Mouse (Mus musculus) stomach, embryonic 15.5 days (tissue): ENCODE measurements around the gene Mllt6. TPM values are rescaled to one million over a fixed set of nuclear protein-coding genes. Genes with fewer than 3 reads are reported as not detected.

Experiments used
- ATAC-seq: fragments of 200-750 bp; cut with Nextera tagmentation; 2 replicates; pipeline ENCODE4 v1.8.0; 2017; ENCODE audit warnings: low read depth, moderate number of reproducible peaks, moderate TSS enrichment; ENCODE audit not compliant: insufficient read depth, low FRiP score
- H3K27ac ChIP-seq: fragments of 300-500 bp; sonication (generic); 2 replicates; pipeline ENCODE4 v1.5.1; 2015; ENCODE audit warnings: mild to moderate bottlenecking, inconsistent platforms
- H3K27me3 ChIP-seq: fragments of 300-500 bp; sonication (generic); replicated peaks from 2 replicates; pipeline ENCODE4 v1.6.1; 2015; ENCODE audit warnings: inconsistent platforms
- H3K36me3 ChIP-seq: fragments of 300-500 bp; sonication (generic); 2 replicates; pipeline ENCODE4 v1.6.1; 2015; ENCODE audit warnings: inconsistent platforms
- H3K4me1 ChIP-seq: fragments of 300-500 bp; sonication (generic); 2 replicates; pipeline ENCODE4 v1.6.1; 2015; ENCODE audit warnings: inconsistent platforms
- H3K4me2 ChIP-seq: fragments of 300-500 bp; sonication (generic); 2 replicates; pipeline ENCODE4 v1.6.1; 2015; ENCODE audit warnings: mild to moderate bottlenecking, inconsistent platforms
- H3K4me3 ChIP-seq: fragments of 300-500 bp; sonication (generic); replicated peaks from 2 replicates; pipeline ENCODE4 v1.5.1; 2015; ENCODE audit warnings: inconsistent platforms
- H3K9ac ChIP-seq: fragments of 300-500 bp; sonication (generic); 2 replicates; pipeline ENCODE4 v1.6.1; 2015; ENCODE audit warnings: inconsistent platforms
- H3K9me3 ChIP-seq: fragments of 300-500 bp; sonication (generic); 2 replicates; pipeline ENCODE4 v1.6.1; 2016; ENCODE audit warnings: inconsistent platforms
- WGBS: fragments of 180-500 bp; shearing (Covaris S2); methylation state at CpG from one replicate; pipeline ENCODE4 v1.1.7; 2015; 5-methylcytosine and 5-hydroxymethylcytosine counted together
- polyA plus RNA-seq: library from polyadenylated mRNA; unstranded; fragments of >200 nt; fragmentation: Nextera tagmentation; extraction: Ambion mirVana; gene quantifications from 2 replicates; pipeline ENCODE4 v1.2.1, GENCODE M21; 2015

Mllt6 gene
- polyA plus RNA-seq, 1 experiment from 2014 or later = 2.2 TPM

- H3K9me3 ChIP-seq = no peaks in the 10 kb centered on the region
- H3K4me3 ChIP-seq = no peak overlapping the region
- H3K36me3 ChIP-seq = peaks cover 30% of the 10 kb centered on the region; the same call in 1 of the 2 replicates
- H3K27ac ChIP-seq = no peak overlapping the region
- ATAC-seq = no peak
- H3K4me2 ChIP-seq = no peak overlapping the region
- no peaks in the 10 kb centered on the region for H3K27me3 ChIP-seq
- H3K9ac ChIP-seq = no peak overlapping the region
- no peaks in the 10 kb centered on the region for H3K4me1 ChIP-seq
- WGBS = 81% methylated on average over 8 of the region's 8 CpGs
Observed at GRCm38 (mm10) chr11:97713896-97714295, 50.7 kb downstream of the Mllt6 start.

DNA sequence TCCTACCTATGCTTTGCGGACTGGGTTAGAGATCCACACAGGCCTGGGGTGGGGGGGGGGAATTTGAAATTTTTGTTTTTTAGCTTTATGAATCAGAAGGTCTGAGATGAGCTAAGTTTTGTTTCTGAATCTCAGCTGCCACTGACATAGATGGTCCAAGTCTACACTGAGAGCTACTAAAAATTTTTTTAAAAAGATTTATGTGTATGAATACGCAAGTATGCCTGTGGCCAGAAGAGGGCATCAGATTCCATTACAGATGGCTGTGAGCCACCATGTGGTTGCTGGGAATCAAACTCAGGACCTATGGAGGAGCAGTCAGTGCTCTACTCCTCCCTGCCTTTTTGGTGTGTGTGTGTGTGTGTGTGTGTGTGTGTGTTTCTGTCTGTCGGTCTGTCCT is 51.1 kb downstream of the Mllt6 start:
- H3K4me3 ChIP-seq = no peak overlapping the region
- no peak overlapping the region for H3K4me2 ChIP-seq
- WGBS = 85% methylated on average over 3 of the region's 3 CpGs
- ATAC-seq = no peak
- no peaks in the 10 kb centered on the region for H3K9me3 ChIP-seq
- no peak overlapping the region for H3K27ac ChIP-seq
- H3K36me3 ChIP-seq = peaks cover 30% of the 10 kb centered on the region
- no peaks in the 10 kb centered on the region for H3K4me1 ChIP-seq
- H3K27me3 ChIP-seq = no peaks in the 10 kb centered on the region
- H3K9ac ChIP-seq = no peak overlapping the region

- no peak for ATAC-seq
- Histone ChIP-seq H3K4me2 (no peak overlapping the region), H3K27ac (no peak overlapping the region), H3K27me3 (no peaks in the 10 kb centered on the region), H3K9me3 (no peaks in the 10 kb centered on the region), H3K4me3 (no peak overlapping the region), H3K36me3 (peaks cover 36% of the 10 kb centered on the region), H3K4me1 (no peaks in the 10 kb centered on the region), H3K9ac (no peak overlapping the region)
- 87% methylated on average over 14 of the region's 14 CpGs for WGBS
Observed at GRCm38 (mm10) chr11:97714784-97715760, 51.9 kb downstream of the Mllt6 start.

GRCm38 (mm10) chr11:97716021-97716420 is 52.8 kb downstream of the Mllt6 start:
- Histone ChIP-seq H3K27ac (no peak overlapping the region), H3K4me1 (no peaks in the 10 kb centered on the region), H3K27me3 (no peaks in the 10 kb centered on the region), H3K36me3 (peaks cover 41% of the 10 kb centered on the region), H3K4me3 (no peak overlapping the region), H3K9me3 (no peaks in the 10 kb centered on the region), H3K9ac (no peak overlapping the region), H3K4me2 (no peak overlapping the region)
- WGBS = 85% methylated on average over 8 of the region's 8 CpGs
- no peak for ATAC-seq

DNA sequence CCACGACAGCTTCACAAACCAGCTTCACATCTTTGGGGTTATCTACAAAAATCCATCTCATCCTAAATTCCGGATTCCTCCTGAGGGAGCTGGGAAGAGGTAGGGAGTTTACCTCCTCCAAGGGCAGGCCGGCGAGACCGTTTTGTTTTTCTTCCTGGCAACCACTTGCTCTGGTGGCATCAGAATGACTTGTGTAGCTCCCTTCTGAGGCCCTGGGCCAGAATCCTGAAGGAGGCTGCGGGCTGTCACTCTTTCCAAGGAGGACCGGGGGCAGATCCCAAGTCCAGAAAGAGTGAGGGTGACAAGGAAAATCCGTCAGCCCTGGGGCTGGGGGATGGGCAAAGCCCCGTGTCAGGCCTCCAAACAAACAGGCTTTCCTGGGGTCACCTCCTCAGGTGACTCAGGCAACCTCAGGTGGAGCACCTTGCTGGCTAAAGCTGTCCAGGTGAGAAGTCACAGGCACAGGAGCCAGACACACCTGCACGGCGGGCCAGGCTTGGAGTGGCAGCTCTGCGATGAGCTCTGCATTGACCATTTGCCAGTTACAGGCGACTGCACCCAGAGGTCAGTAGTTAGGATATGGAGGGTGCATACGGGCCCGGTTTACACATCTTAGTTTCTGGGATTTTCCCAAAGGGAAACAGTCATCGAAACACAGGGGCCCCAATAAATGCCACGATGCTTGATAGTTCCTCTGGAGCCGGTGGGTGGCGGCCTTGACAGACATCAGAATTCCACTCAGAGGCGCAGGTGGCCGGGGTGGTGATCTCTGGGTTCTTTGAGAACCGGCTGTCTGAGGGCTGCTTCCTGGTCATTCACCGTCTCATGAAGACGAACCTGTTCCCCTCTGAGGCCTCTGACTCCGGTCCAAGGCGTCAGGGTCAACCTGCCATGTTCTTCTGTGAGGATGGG is 54.4 kb downstream of the Mllt6 start:
- ATAC-seq = no peak
- Histone ChIP-seq H3K27me3 (no peaks in the 10 kb centered on the region), H3K9me3 (no peaks in the 10 kb centered on the region), H3K4me1 (no peaks in the 10 kb centered on the region), H3K4me2 (no peak overlapping the region), H3K36me3 (peaks cover 49% of the 10 kb centered on the region), H3K4me3 (no peak overlapping the region), H3K9ac (no peak overlapping the region), H3K27ac (no peak overlapping the region)
- 84% methylated on average over 26 of the region's 26 CpGs for WGBS

DNA sequence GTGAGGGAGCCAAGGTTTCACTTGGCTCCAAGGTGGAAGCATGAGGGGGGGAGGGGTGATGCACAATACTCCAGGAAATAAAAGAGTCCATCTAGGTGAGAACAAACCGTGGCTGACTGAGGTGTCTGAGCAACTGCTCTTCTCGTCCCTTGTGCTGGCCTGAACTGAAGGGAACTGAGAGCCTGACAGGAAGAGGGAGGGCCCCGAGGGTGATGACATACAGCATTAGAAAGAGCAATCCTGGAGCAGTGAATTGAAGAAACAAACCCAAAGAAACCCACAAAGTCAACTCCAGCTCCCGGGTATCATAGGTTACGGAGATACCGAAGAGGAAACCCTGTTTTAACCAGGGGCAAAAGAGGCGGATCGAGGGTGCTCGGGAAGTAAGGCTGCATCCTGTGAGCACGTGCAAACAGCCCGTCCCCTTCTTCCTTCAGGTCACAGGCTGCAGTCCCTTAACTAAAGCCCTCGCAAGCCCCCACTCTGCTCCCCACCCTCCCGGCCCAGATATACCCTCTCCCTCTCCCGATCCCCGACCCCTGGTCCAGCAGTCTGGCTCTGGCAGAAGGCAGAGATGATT is 55.2 kb downstream of the Mllt6 start:
- no peak for ATAC-seq
- H3K36me3 ChIP-seq = peaks cover 49% of the 10 kb centered on the region

GRCm38 (mm10) chr11:97719041-97719440 is 55.8 kb downstream of the Mllt6 start:
- 82% methylated on average over 4 of the region's 4 CpGs for WGBS
- H3K4me2 ChIP-seq = no peak overlapping the region
- peaks cover 48% of the 10 kb centered on the region for H3K36me3 ChIP-seq
- no peaks in the 10 kb centered on the region for H3K27me3 ChIP-seq
- H3K9me3 ChIP-seq = no peaks in the 10 kb centered on the region
- no peaks in the 10 kb centered on the region for H3K4me1 ChIP-seq
- no peak for ATAC-seq
- no peak overlapping the region for H3K27ac ChIP-seq
- no peak overlapping the region for H3K9ac ChIP-seq
- H3K4me3 ChIP-seq = no peak overlapping the region

More for the DNA sequence above, 55.2 kb downstream of the Mllt6 start:
- Histone ChIP-seq H3K4me3 (no peak overlapping the region), H3K4me2 (no peak overlapping the region), H3K27ac (no peak overlapping the region), H3K9ac (no peak overlapping the region), H3K27me3 (no peaks in the 10 kb centered on the region), H3K4me1 (no peaks in the 10 kb centered on the region), H3K9me3 (no peaks in the 10 kb centered on the region)
- WGBS = 72% methylated on average over 15 of the region's 15 CpGs

- Histone ChIP-seq H3K27me3 (no peaks in the 10 kb centered on the region), H3K4me1 (no peaks in the 10 kb centered on the region), H3K27ac (no peak overlapping the region), H3K9ac (no peak overlapping the region), H3K9me3 (no peaks in the 10 kb centered on the region), H3K4me3 (no peak overlapping the region), H3K4me2 (no peak overlapping the region), H3K36me3 (peaks cover 62% of the 10 kb centered on the region)
- no peak for ATAC-seq
- WGBS = 92% methylated on average over 4 of the region's 4 CpGs
Observed at GRCm38 (mm10) chr11:97721338-97721737, 58.1 kb downstream of the Mllt6 start.

GRCm38 (mm10) chr11:97723709-97724108 is 60.5 kb downstream of the Mllt6 start:
- no peaks in the 10 kb centered on the region for H3K9me3 ChIP-seq
- H3K4me2 ChIP-seq = no peak overlapping the region
- H3K4me1 ChIP-seq = no peaks in the 10 kb centered on the region
- whole genome bisulfite sequencing = 75% methylated on average over 7 of the region's 7 CpGs
- H3K36me3 ChIP-seq = peaks cover 66% of the 10 kb centered on the region
- no peak for ATAC-seq
- H3K9ac ChIP-seq = no peak overlapping the region
- H3K4me3 ChIP-seq = no peak overlapping the region
- H3K27ac ChIP-seq = 0 out of 2 replicates have a peak overlapping the region, but pooled peaks have one; percentile 26
- H3K27me3 ChIP-seq = no peaks in the 10 kb centered on the region

GRCm38 (mm10) chr11:97728311-97728710 is 65.1 kb downstream of the Mllt6 start:
- Histone ChIP-seq H3K27ac (no peak overlapping the region), H3K4me2 (no peak overlapping the region), H3K9ac (no peak overlapping the region), H3K4me1 (no peaks in the 10 kb centered on the region), H3K9me3 (no peaks in the 10 kb centered on the region), H3K4me3 (no peak overlapping the region), H3K27me3 (no peaks in the 10 kb centered on the region), H3K36me3 (peaks cover 41% of the 10 kb centered on the region)
- WGBS = 68% methylated on average over 7 of the region's 7 CpGs
- ATAC-seq = no peak

GRCm38 (mm10) chr11:97728730-97729129 is 65.5 kb downstream of the Mllt6 start:
- Histone ChIP-seq H3K4me1 (no peaks in the 10 kb centered on the region), H3K9me3 (no peaks in the 10 kb centered on the region), H3K9ac (no peak overlapping the region), H3K27me3 (no peaks in the 10 kb centered on the region), H3K36me3 (peaks cover 40% of the 10 kb centered on the region), H3K4me2 (no peak overlapping the region), H3K27ac (no peak overlapping the region), H3K4me3 (no peak overlapping the region)
- 65% methylated on average over 7 of the region's 7 CpGs for WGBS
- no peak for ATAC-seq
